Mouse (Mus musculus) cortical plate, adult 2 months (tissue): ENCODE results near the gene Daxx.

ENCODE experiments used
- CTCF ChIP-seq: fragments of 200-500 bp; IDR thresholded peaks from 2 replicates; pipeline ENCODE4 v1.5.1; 2011; ENCODE audit warnings: mild to moderate bottlenecking, control low read depth, low read length; ENCODE audit not compliant: insufficient read depth; ENCODE audit errors: extremely low read depth
- POLR2A ChIP-seq: fragments of 200-500 bp; IDR thresholded peaks from 2 replicates; pipeline ENCODE4 v1.6.1; 2011; ENCODE audit warnings: mild to moderate bottlenecking, low read length, control low read depth; ENCODE audit not compliant: insufficient read depth; ENCODE audit errors: extremely low read depth

DNA sequence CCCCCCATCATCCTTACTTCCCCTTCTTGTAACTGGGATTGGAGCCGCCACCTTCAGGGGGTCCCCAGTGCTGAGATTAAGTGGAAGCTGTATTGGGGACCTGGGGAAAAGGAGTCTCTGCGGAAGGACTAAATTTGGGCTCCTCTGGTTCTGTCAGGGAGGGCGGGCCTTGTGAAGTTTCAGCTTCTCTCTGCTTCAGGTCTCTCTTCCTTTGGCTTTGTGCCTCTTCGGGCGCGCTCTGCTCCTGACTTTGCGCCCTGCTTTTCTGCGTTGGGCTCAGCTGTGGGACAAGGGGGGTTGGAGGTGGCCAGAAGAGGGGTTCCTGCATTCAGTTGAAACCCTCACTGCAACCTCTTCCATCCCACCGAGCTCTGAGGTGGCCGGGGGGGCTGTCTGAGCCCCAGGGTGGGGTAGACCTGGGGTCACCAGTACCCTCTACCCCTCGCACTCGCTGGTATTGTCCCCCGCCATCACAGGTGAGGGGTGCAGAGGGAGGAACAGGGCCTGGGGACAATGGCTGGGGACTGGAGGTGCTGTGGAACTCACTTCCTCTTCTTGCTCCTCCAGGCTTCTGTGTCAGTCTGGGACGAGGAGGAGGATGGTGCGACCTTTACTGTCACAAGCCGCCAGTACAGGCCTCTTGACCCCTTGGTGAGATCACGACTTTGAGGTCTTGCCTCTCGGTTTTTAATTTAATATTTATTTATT, 22.1 kb downstream of the Daxx start:
- TF ChIP-seq POLR2A: no peak
- TF ChIP-seq CTCF: no peak
